Mouse (Mus musculus) heart, embryonic 16.5 days (tissue): ENCODE measurements around the gene Mgl2. TPM values are rescaled to one million over a fixed set of nuclear protein-coding genes. Genes with fewer than 3 reads are reported as not detected.

Experiments used
- ATAC-seq: fragments of 200-750 bp; cut with Nextera tagmentation; replicated peaks from 2 replicates; pipeline ENCODE4 v1.8.0; 2017; ENCODE audit warnings: moderate number of reproducible peaks; ENCODE audit not compliant: insufficient read depth, low FRiP score; ENCODE audit errors: extremely low read depth
- H3K27ac ChIP-seq: fragments of 300-500 bp; sonication (generic); 2 replicates; pipeline ENCODE4 v1.5.1; 2014; ENCODE audit warnings: mild to moderate bottlenecking, low read length, control low read depth, moderate library complexity
- H3K27me3 ChIP-seq: fragments of 300-500 bp; sonication (generic); 2 replicates; pipeline ENCODE4 v1.6.1; 2014; ENCODE audit warnings: low read length, mixed read lengths; ENCODE audit not compliant: control insufficient read depth, insufficient read depth
- H3K36me3 ChIP-seq: fragments of 300-500 bp; sonication (generic); 2 replicates; pipeline ENCODE4 v1.6.1; 2014; ENCODE audit not compliant: control insufficient read depth, insufficient read depth
- H3K4me1 ChIP-seq: fragments of 300-500 bp; sonication (generic); 2 replicates; pipeline ENCODE4 v1.6.1; 2014; ENCODE audit warnings: low read length, mixed read lengths; ENCODE audit not compliant: control insufficient read depth, insufficient read depth
- H3K4me2 ChIP-seq: fragments of 300-500 bp; sonication (generic); 2 replicates; pipeline ENCODE4 v1.6.1; 2014; ENCODE audit warnings: low read depth, mild to moderate bottlenecking, control low read depth, low read length
- H3K4me3 ChIP-seq: fragments of 300-500 bp; sonication (generic); 2 replicates; pipeline ENCODE4 v1.5.1; 2014; ENCODE audit warnings: mild to moderate bottlenecking, control low read depth, low read length
- H3K9ac ChIP-seq: fragments of 300-500 bp; sonication (generic); 2 replicates; pipeline ENCODE4 v1.6.1; 2014; ENCODE audit warnings: low read length, control low read depth
- H3K9me3 ChIP-seq: fragments of 300-500 bp; sonication (generic); replicated peaks from 2 replicates; pipeline ENCODE4 v1.6.1; 2016; ENCODE audit warnings: low read length; ENCODE audit not compliant: control insufficient read depth
- WGBS: fragments of 180-500 bp; shearing (Covaris S2); extraction: QIAGEN DNeasy Blood & Tissue Kit; methylation state at CpG from one replicate; pipeline ENCODE4 v1.1.7; 2014; 5-methylcytosine and 5-hydroxymethylcytosine counted together
- polyA plus RNA-seq: library from polyadenylated mRNA; unstranded; fragments of >200 nt; fragmentation: Nextera tagmentation; extraction: Ambion mirVana; gene quantifications from 2 replicates; pipeline ENCODE4 v1.2.1, GENCODE M21; 2015

Gene Mgl2
- polyA plus RNA-seq, 1 experiment from 2014 or later: 1.1 TPM

DNA sequence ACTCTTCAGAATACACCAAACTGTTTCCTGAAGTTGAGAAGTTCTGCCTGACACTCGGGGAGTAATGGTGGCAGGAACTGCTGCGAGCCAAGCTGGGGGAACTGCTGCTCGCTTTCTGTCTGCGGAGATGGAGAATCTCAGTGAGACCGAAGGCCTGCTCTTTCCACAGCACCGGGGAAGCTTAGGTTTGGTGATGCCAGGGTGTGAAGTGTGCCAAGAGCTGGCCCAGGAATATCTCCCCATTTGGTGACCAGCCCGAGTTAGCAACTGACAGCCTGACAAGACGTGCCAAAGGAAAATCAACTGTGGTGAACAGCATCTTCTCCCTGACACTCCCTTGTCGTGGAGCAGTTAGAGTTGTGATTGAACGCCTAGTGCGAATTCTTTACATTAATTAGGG, 48.2 kb downstream of the Mgl2 start:
- H3K4me2 ChIP-seq: no peak overlapping the region
- H3K27me3 ChIP-seq: no peaks in the 10 kb centered on the region
- no peak overlapping the region for H3K9ac ChIP-seq
- H3K27ac ChIP-seq: no peak overlapping the region
- no peaks in the 10 kb centered on the region; the same call in 1 of the 2 replicates for H3K9me3 ChIP-seq
- H3K4me1 ChIP-seq: no peaks in the 10 kb centered on the region
- ATAC-seq: no peak
- H3K4me3 ChIP-seq: no peak overlapping the region
- H3K36me3 ChIP-seq: no peaks in the 10 kb centered on the region
- 81% methylated on average over 11 of the region's 11 CpGs for WGBS

DNA sequence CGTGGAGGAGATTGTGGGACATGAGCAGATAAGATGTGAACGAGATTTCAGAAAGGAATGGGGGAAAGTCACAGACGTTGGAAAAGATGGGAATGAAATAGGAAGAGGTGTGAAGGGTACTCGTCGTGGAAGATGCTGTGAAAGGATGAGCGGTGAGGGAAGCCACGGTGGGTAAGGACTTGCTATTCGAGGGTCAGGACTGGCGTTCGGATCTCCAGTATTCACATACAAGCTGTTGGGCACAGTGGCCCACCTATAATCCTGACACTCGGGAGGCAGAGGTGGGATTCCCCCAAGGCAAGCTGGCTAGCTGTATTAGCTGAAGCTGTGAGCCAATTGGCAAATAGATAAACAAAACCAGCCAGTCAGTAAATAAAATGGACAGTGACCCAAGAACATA, 48.6 kb downstream of the Mgl2 start:
- H3K4me1 ChIP-seq: no peaks in the 10 kb centered on the region
- no peak overlapping the region for H3K27ac ChIP-seq
- H3K4me2 ChIP-seq: no peak overlapping the region
- H3K36me3 ChIP-seq: no peaks in the 10 kb centered on the region
- H3K9ac ChIP-seq: no peak overlapping the region
- no peaks in the 10 kb centered on the region; the same call in 1 of the 2 replicates for H3K9me3 ChIP-seq
- no peak overlapping the region for H3K4me3 ChIP-seq
- WGBS: 71% methylated on average over 11 of the region's 11 CpGs
- ATAC-seq: no peak
- H3K27me3 ChIP-seq: no peaks in the 10 kb centered on the region

DNA sequence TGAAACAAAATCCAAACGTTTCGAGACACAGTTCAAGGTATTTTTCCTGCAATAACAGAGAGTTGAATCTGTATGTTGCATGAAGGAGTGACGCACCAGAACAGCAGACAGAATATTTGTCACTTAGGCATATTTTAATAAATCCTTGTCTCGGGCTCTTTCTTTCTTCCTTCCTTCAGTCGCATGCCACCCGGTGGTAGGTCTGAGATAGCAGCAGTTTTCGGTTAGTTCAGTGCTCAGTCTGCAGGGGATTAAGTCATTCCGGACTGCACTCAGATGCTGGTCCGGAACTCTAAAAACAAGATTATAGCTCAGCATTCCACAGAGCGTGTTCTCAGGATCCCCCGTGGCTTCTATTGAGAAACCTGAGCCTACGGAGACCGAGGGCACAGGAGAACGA, 49.3 kb downstream of the Mgl2 start:
- Histone ChIP-seq H3K9ac (no peak overlapping the region), H3K9me3 (no peaks in the 10 kb centered on the region; the same call in 1 of the 2 replicates), H3K27me3 (no peaks in the 10 kb centered on the region), H3K36me3 (no peaks in the 10 kb centered on the region), H3K27ac (no peak overlapping the region), H3K4me2 (no peak overlapping the region), H3K4me3 (no peak overlapping the region), H3K4me1 (no peaks in the 10 kb centered on the region)
- 42% methylated on average over 14 of the region's 14 CpGs for WGBS
- no peak for ATAC-seq

DNA sequence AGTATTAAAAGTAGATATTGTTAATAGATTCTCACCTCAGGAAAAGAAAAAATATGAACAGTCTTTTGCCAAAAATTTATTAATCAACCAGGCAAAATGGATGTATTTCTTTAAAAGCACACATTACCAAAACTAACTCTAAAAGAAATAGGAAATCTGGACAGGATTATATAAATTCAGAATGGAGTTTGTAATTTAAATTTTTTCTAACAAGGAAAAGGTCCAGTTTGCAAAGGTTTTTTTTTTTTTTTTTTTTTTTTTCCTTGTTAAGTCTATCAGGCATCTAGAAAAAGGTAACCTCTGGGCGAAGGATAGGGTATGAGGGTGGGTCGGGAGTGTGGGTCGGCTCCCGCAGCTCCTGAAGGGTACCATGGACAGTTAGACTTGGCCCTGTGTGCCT, 50.4 kb downstream of the Mgl2 start:
- no peak overlapping the region for H3K27ac ChIP-seq
- no peaks in the 10 kb centered on the region; the same call in 1 of the 2 replicates for H3K9me3 ChIP-seq
- WGBS: 84% methylated on average over 4 of the region's 4 CpGs
- H3K4me3 ChIP-seq: no peak overlapping the region
- H3K27me3 ChIP-seq: no peaks in the 10 kb centered on the region
- H3K36me3 ChIP-seq: no peaks in the 10 kb centered on the region
- H3K9ac ChIP-seq: no peak overlapping the region
- ATAC-seq: no peak
- H3K4me2 ChIP-seq: no peak overlapping the region
- H3K4me1 ChIP-seq: no peaks in the 10 kb centered on the region

DNA sequence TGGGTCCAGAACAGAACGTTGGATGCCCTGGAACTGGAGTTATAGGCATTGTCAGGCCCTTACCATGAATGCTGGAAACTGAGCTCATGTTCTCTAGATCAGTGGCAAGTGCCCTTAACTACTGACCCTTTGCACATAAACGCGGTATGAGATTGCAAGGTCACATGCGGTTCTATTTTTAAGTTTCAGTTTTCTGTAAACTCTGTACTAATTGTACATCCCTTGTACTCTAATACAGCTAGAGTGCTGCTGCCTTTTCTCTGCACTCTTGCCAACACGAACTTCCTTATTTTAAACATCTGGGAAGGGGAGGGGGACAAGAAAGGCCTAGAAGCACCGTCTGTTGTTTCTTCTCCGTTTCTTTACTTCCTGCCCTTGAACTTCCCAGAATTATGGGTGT, 55.0 kb downstream of the Mgl2 start:
- no peak for ATAC-seq
- no peak overlapping the region for H3K4me3 ChIP-seq
- H3K36me3 ChIP-seq: no peaks in the 10 kb centered on the region
- H3K4me1 ChIP-seq: no peaks in the 10 kb centered on the region
- 56% methylated on average over 7 of the region's 7 CpGs for WGBS
- H3K4me2 ChIP-seq: no peak overlapping the region
- no peaks in the 10 kb centered on the region for H3K27me3 ChIP-seq
- H3K9me3 ChIP-seq: no peaks in the 10 kb centered on the region
- H3K9ac ChIP-seq: no peak overlapping the region
- H3K27ac ChIP-seq: no peak overlapping the region

Other genes with a start within 250 kb of the Mgl2 start
- 3.9 and 4.3 TPM in 2 replicates for gene Kctd11, start 248.9 kb upstream of the Mgl2 start, polyA plus RNA-seq
- gene Acap1, start 234.8 kb upstream of the Mgl2 start, polyA plus RNA-seq: 10.8 and 19.9 TPM in 2 replicates
- 4.1 and 4.4 TPM in 2 replicates for gene 2810408A11Rik, start 229.3 kb upstream of the Mgl2 start, polyA plus RNA-seq
- gene Neurl4, start 229.3 kb upstream of the Mgl2 start, polyA plus RNA-seq: 7.4 and 8.7 TPM in 2 replicates
- gene Gps2, start 216.4 kb upstream of the Mgl2 start, polyA plus RNA-seq: 50.1 and 51.2 TPM in 2 replicates
- gene Eif5a, start 208.4 kb upstream of the Mgl2 start, polyA plus RNA-seq: 1,137 and 1,317 TPM in 2 replicates
- gene Ybx2, start 194.5 kb upstream of the Mgl2 start, polyA plus RNA-seq: 5.3 and 7.3 TPM in 2 replicates
- gene Slc2a4, start 182.1 kb upstream of the Mgl2 start, polyA plus RNA-seq: 56.1 and 58.4 TPM in 2 replicates
- 7.5 and 14.4 TPM in 2 replicates for gene Cldn7, start 165.6 kb upstream of the Mgl2 start, polyA plus RNA-seq
- 23.9 and 25.0 TPM in 2 replicates for gene Ctdnep1, start 149.2 kb upstream of the Mgl2 start, polyA plus RNA-seq
- 111 and 116 TPM in 2 replicates for gene Elp5, start 147.8 kb upstream of the Mgl2 start, polyA plus RNA-seq
- gene Gabarap, start 139.2 kb upstream of the Mgl2 start, polyA plus RNA-seq: 421 and 428 TPM in 2 replicates
- gene Phf23, start 134.6 kb upstream of the Mgl2 start, polyA plus RNA-seq: 42.0 and 43.9 TPM in 2 replicates
- 17.1 and 19.2 TPM in 2 replicates for gene Dvl2, start 129.7 kb upstream of the Mgl2 start, polyA plus RNA-seq
- gene Acadvl, start 114.9 kb upstream of the Mgl2 start, polyA plus RNA-seq: 276 and 298 TPM in 2 replicates
- 4.6 and 4.7 TPM in 2 replicates for gene Dlg4, start 113.4 kb upstream of the Mgl2 start, polyA plus RNA-seq
- gene Asgr1, start 76.2 kb upstream of the Mgl2 start, polyA plus RNA-seq: not detected in 2 replicates
- gene Asgr2, start 37.7 kb upstream of the Mgl2 start, polyA plus RNA-seq: 0.22 TPM in 1 of 2 replicates, not detected in the other
- 0.51 and 1.1 TPM in 2 replicates for gene Clec10a, start 25.9 kb downstream of the Mgl2 start, polyA plus RNA-seq
- 0.33 and 0.41 TPM in 2 replicates for gene Slc16a11, start 82.4 kb downstream of the Mgl2 start, polyA plus RNA-seq
- 5.0 and 5.6 TPM in 2 replicates for gene Slc16a13, start 90.7 kb downstream of the Mgl2 start, polyA plus RNA-seq
- gene Bcl6b, start 99.5 kb downstream of the Mgl2 start, polyA plus RNA-seq: 18.1 and 20.2 TPM in 2 replicates
- 116 and 121 TPM in 2 replicates for gene 0610010K14Rik, start 107.6 kb downstream of the Mgl2 start, polyA plus RNA-seq
- gene Gm21988, start 109.5 kb downstream of the Mgl2 start, polyA plus RNA-seq: 8.2 and 9.0 TPM in 2 replicates
- 218 and 227 TPM in 2 replicates for gene Rnasek, start 109.5 kb downstream of the Mgl2 start, polyA plus RNA-seq
- gene Alox12, start 125.0 kb downstream of the Mgl2 start, polyA plus RNA-seq: 3.5 and 4.2 TPM in 2 replicates
- gene Alox12e, start 192.3 kb downstream of the Mgl2 start, polyA plus RNA-seq: 2.8 and 7.2 TPM in 2 replicates
- gene Alox15, start 221.7 kb downstream of the Mgl2 start, polyA plus RNA-seq: 0.56 and 1.1 TPM in 2 replicates